Mouse (Mus musculus) MN1 (cell line): Measurements from ENCODE around the gene Oprl1.

Experiments
- DNase-seq: peaks from one replicate; pipeline ENCODE4 v3.0.0-alpha.2; 2016; ENCODE audit warnings: low spot score

Oprl1 gene

GRCm38 (mm10) chr2:181693339-181694280 lies 21.2 kb upstream of the Oprl1 start, which contains the start of gene Rgs19:
Gene Rgs19, minus strand, starts transcription at chr2:181693977.
- peak; percentile 85 for DNase-seq

DNA sequence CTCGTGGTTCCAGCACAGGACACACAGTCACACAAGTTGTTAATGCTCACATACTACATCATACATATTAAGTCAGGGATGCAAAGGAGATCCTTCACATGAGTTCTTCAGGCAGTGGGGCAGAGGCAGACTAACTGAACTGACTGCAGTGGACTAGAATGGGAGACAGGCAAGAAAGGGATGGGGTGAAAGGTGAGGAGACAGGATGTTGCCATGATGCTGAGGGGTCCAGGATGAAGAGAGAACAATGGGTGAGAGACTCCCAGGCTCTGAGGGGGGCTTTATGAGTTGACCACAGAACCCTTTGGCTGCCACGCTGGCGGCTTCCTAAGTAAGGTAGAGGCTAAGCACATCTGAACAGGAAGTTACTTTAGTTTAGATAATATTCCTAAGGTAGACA lies 20.2 kb upstream of the Oprl1 start:
- no peak for DNase-seq

- no peak for DNase-seq
Measured at GRCm38 (mm10) chr2:181695776-181696175, 19.0 kb upstream of the Oprl1 start.

DNA sequence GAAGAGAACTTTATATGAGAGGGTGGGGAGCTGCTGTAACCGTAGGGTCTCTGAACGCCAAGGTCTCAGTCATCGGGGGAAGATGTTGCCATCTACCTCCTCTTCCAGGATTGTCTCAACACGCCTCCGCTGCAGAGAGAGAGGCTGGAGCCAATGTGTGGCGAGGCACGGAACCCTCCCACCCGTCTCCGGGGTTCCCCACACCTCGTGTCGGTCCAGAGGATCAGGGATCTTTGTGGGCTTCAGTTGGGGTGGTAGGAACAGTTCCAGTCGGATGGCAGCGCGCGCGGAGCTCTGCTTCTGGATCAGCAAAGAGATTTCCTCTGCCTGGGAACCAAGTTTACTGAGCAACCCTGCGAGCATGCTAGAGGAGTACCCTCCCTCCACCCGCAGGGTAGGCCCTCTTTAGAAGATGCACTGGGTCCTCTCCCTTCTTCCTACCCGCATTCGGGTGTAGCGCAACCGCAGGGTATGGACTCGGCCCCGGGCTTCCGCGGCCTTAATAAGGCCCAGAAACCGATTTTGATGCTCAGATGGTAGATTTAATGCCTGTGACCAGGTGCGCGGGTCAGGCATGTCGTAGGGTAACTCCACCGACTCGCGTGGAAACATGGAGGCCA lies 17.9 kb upstream of the Oprl1 start:
- no peak for DNase-seq

- DNase-seq, result no peak
Measured at GRCm38 (mm10) chr2:181698241-181698640, 16.6 kb upstream of the Oprl1 start, which contains the start of gene Lkaaear1. Gene Lkaaear1, minus strand, starts transcription at chr2:181698442.

DNA sequence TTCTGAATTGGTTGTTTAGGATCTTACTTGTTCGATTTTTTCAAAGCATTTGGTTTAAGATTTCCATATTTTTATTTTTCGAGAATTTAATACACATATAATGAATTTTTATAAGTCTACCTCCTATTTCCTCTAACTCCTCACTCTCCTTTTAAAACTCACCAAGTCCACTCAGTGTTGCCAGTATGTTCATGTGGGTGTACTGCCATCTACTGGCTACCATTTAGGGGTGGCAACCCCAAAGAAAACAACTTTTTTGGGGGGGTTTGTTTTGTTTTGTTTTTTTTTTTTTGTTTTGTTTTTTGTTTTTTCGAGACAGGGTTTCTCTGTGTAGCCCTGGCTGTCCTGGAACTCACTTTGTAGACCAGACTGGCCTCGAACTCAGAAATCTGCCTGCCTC lies 8.1 kb upstream of the Oprl1 start:
- peak; percentile 52 for DNase-seq

DNA sequence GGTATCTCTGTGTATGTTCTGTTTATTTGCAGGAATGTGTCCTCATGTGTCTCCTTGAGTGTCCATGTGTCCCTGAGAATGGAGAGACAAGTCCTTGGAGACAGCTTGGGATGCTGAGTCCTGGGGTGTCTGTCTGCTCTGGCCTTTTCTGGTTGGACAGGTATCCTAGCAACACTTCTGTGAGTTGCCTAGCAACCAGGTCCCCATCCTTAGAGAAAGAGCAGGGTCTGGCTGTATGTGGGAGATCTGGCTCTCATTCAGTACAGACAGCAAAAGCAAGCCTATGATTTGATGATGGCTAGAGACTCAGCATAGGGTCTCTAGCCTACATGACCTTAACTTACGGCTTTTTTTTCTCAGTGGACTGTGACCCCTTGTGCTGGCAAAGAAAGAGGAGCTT lies 1.1 kb upstream of the Oprl1 start:
- peak; percentile 51 for DNase-seq

- no peak for DNase-seq
Measured at GRCm38 (mm10) chr2:181715382-181715781, 566 bp downstream of the Oprl1 start.

DNA sequence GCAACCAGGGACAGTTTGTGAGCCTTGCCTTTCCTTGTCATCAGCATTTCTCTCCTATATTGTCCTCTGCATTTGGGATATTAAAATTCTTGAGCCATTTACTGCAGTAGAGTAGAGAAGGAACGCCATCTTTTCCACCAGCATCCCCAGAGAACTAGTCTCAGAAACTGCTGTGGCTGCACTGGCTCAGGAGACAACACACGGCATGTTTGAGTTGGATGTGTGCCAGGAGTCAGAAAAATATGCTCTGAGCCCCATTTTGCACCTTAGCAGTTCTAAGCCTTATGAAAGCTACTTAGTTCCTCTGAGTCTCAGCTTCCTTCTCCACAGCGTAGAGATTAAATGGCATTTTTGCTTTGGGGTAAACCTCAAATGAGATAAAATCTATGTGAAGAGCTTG lies 2.2 kb downstream of the Oprl1 start:
- DNase-seq, result peak; percentile 33

- DNase-seq, result no peak
Measured at GRCm38 (mm10) chr2:181720061-181720460, 5.2 kb downstream of the Oprl1 start.

GRCm38 (mm10) chr2:181721200-181721599 lies 6.4 kb downstream of the Oprl1 start:
- DNase-seq, result no peak

DNA sequence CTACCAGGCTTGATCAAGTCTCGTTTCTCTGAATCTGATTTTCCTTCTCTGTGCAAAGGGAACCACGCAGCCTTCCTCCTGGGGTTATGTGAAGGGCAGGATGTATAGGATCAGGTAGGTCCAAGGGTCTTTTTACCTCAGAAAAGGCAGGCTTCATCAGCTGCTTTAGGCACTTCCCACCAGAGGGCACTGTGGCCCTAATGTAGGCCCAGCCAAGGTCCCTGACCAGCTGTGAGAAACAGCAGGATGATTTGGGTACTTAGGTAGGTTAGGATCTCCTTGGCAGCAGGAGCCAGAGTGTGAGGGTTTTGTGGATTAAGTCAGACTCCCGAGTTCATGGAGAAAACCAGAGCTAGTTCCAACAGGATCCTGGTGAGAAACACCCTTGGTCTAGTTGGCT lies 7.4 kb downstream of the Oprl1 start:
- peak; percentile 75 for DNase-seq

- DNase-seq, result no peak
Measured at GRCm38 (mm10) chr2:181727659-181728262, 12.9 kb downstream of the Oprl1 start.

- DNase-seq, result no peak
Measured at GRCm38 (mm10) chr2:181730051-181730450, 15.2 kb downstream of the Oprl1 start.

- no peak for DNase-seq
Measured at GRCm38 (mm10) chr2:181752626-181753025, 37.8 kb downstream of the Oprl1 start.

GRCm38 (mm10) chr2:181758147-181758725 lies 43.4 kb downstream of the Oprl1 start:
- peak; percentile 73 for DNase-seq

DNA sequence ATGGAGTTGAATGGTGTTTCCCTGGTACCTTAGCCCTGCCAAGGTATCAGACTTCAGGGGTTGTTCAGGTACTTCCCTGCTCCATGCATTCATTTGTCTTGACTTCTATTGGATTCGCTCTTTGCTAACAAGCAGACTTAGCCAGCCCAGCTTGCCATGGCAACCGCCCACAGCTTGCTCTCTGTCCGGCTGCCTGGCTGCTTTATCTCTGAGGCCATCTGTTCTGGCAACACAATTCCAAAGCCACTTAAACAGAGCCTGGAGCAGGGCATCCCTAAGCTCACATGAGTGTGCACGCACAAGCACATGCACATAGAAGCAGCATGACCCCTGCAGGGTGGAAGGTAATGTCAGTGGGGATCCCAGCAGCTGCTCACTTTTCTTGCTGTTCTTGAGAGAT lies 44.2 kb downstream of the Oprl1 start:
- peak; percentile 95 for DNase-seq

DNA sequence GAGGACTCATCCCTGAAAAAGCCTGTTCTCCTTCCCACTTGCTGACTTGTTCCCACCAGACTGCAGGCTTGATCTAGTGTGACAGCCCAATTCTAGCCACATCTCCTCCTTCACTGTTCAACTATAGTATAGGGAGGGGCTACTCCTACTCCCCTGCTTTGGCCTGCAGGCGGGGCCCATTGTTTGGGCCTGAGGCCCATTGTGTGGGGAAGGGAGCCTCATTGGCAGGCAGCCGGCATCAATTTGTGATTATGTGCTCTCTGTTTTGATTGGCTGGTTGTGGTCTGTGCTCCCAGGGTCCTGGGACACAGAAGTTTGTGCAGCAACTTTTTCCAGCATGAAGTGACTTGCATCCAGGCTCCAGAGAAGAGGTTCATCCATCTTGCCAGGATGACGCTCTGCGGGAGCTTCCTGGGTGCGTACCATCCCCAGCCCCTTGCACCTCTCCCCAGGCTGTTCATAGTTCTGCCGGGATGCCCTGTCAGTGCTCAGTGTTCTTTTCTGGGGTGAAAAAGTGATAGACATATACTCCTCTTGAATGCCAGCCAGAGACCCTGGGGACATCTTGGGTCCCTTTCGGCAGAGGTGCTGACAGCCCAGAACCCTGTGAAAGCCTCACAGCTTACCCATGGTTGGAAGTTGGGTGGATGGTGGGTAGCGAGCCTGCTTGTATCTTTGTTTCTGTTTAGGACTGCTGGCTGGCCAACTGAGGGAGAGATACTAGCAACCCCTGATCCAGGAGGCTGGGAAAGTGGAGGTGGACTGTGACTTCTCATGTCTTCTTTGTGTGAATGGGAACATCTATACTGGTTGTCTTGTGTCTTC lies 48.4 kb downstream of the Oprl1 start, which contains the start of gene Myt1:
TSS of gene Myt1 (plus strand) at position 327 of the 825 bp plus-strand sequence.
- DNase-seq, result no peak

DNA sequence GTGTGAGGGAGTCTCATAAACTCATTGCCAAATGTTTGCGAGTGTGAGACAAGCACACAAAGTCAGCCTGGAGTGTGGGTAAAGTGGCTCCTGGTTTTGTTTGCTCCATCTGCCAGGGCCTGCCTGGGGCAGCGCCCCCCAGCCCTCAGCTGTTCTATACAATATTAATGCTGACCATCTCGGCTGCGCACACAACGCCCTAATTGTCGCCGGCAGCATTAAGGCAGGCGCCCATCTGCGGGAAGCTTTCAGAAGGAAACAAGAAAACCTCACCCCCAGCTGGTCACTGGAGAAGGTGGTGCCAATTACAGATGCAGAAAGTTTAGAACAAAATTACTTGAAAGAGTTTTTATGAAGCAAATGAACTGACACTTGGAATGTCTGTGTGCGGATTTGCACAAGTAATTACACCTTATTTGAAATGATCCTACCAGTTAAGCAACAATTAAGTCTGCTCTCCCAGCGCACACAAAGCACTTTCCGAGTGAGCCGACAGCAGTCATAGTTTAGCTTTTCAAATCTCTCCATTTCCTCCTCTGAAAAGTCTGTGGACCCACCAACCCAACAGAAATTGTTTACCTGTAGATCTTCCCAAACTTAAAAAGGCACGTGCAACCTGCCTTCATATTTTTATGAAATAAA lies 49.2 kb downstream of the Oprl1 start:
- DNase-seq, result peak; percentile 42

DNA sequence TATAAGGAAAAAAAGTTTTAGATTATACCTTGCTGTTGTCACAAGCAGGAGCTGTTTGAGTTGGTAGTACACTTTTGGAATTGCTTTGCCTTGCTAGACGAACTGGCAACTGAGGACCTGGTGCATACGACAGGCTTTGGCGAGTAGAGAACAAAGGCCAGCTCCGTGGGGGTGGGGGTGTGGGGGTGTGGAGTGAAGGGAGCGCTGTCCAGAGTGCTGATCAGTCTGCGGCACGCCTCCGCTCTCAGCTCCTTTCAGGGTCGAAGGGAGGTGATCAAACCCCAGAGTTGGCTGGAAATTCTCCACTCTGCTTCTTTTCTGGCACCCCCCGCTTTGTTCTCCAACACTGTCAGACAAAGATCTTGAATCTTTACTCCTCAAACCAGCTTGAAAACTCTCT lies 49.8 kb downstream of the Oprl1 start:
- DNase-seq, result peak; percentile 37

DNA sequence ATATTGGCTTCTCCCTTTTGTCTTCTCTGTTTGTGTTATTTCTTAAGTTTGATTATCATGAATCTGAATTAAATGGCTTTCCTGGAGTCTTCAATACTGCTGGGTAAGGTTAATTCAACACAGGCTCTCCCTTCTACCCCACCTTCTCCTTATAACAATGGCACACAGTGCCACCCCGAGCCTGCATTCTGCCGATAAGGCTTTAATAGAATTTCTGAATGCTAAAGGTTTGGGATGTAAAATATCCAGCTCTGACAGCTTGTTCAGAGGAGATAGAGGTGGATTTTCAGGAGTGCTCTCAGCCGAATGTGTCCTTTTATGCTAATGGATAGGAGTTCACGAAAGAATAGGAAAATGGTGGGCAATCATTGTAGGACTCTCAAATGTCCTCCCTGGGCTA lies 50.4 kb downstream of the Oprl1 start:
- DNase-seq, result peak; percentile 43
